In the genomic region with DNA sequence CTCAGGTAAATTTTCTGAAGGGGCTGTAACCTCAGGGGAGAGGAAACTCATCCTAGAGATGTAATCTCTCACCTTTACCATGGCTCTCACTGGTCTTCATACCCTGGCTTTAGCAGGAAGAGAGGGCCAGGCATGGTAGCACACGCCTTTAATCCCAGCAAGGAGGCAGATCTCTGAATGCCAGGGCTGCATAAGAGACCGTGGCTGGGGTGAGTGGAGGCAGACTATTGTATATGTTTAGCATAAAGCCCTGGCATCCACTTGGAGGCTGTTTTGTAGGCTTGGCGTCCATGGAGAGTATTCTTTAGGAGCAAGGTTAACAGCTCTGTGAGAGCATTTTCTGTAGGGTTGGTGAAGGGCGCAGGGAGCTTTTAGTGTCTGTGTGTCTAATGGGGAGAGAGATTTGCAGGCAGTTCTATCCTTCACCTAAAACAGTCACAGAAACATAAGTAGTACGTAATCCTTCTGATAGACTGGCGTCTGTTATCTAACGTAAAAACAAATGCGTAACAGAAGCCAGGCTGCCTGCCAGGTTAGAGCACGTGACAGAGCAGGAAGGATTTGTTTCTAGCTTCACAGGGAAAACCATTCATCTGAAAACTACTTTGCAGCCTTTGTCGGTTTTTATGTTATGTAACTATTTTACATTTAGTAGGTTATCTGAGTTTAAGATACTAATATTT, we compare ENCODE assay signal across 8 mouse cellular contexts. TPM values are rescaled to one million over a fixed set of nuclear protein-coding genes. Genes with fewer than 3 reads are reported as not detected.
DNase-seq lines count a peak whose midpoint lies in the region; ATAC-seq lines count a peak whose summit lies in the region.

No protein-coding gene starts in this region.

- no peaks in the 10 kb centered on the region for H3K4me1 ChIP-seq in kidney, embryonic 14.5 days (ENCODE audit: control insufficient read depth, insufficient read depth, low read length)
- peaks cover 15 to 24% of the 10 kb centered on the region in 2 experiments for H3K4me1 ChIP-seq in heart, embryonic 14.5 days (ENCODE audit: control insufficient read depth in 2 of 2, insufficient read depth in 2 of 2, low read length in 2 of 2)

- no peak for ATAC-seq in kidney, embryonic 14.5 days (ENCODE audit: low FRiP score, low TSS enrichment)
- peak; percentile 73 for ATAC-seq in heart, embryonic 14.5 days (ENCODE audit: insufficient number of reproducible peaks, insufficient read depth, low FRiP score, low read depth)
- ATAC-seq in monocyte, adult 5-6 weeks (replicated peaks; ENCODE audit: insufficient number of reproducible peaks, low FRiP score, low TSS enrichment, poor library complexity, severe bottlenecking), result no peak

- no peaks in the 10 kb centered on the region for H3K27me3 ChIP-seq in kidney, embryonic 14.5 days (ENCODE audit: control insufficient read depth, insufficient read depth, low read length)
- H3K27me3 ChIP-seq in heart, embryonic 14.5 days (ENCODE audit: control insufficient read depth, insufficient read depth, low read length), result no peaks in the 10 kb centered on the region

- H3K9me3 ChIP-seq in kidney, embryonic 14.5 days (ENCODE audit: control insufficient read depth, low read length), result no peaks in the 10 kb centered on the region
- no peaks in the 10 kb centered on the region for H3K9me3 ChIP-seq in heart, embryonic 14.5 days (ENCODE audit: control insufficient read depth, low read length)

- peak; percentile 81 for DNase-seq in kidney, adult 18-20 months
- DNase-seq in cerebellum, adult 8-10 months, result peak; percentile 44
- DNase-seq in layer of hippocampus, adult 9-11 months, result peak; percentile 84
- peak; percentile 54 for DNase-seq in ovary, postnatal 36 days (ENCODE audit: low spot score)
- no peak for DNase-seq in gastrocnemius, postnatal 36 days

- H3K27ac ChIP-seq in kidney, embryonic 14.5 days (ENCODE audit: low read depth, low read length), result no peak overlapping the region
- H3K27ac ChIP-seq in heart, embryonic 14.5 days (replicated peaks in 1 of 2; ENCODE audit: control insufficient read depth in 1 of 2, insufficient read depth in 1 of 2, low read depth in 2 of 2, low read length in 2 of 2), result peak overlapping the region; percentile 85 to 88

- no peak overlapping the region for H3K9ac ChIP-seq in kidney, embryonic 14.5 days (ENCODE audit: low read depth, low read length)
- peak overlapping the region; percentile 59 for H3K9ac ChIP-seq in heart, embryonic 14.5 days (ENCODE audit: low read length)

- peaks cover 7% of the 10 kb centered on the region; the same call in 1 of the 2 replicates for H3K36me3 ChIP-seq in kidney, embryonic 14.5 days (ENCODE audit: control insufficient read depth, insufficient read depth, low read length)
- peaks cover 8% of the 10 kb centered on the region; the same call in 1 of the 2 replicates for H3K36me3 ChIP-seq in heart, embryonic 14.5 days (ENCODE audit: control insufficient read depth, insufficient read depth, low read length)

- intact Hi-C loops in gastrocnemius, postnatal 36 days (cut with DNase I), result no loop called here

- no peak overlapping the region for H3K4me3 ChIP-seq in kidney, embryonic 14.5 days (ENCODE audit: low read length)
- no peak overlapping the region for H3K4me3 ChIP-seq in heart, embryonic 14.5 days (ENCODE audit: control insufficient read depth in 1 of 2, insufficient read depth in 1 of 2, low read depth in 1 of 2, low read length in 2 of 2)

- H3K4me2 ChIP-seq in kidney, embryonic 14.5 days (replicated peaks; ENCODE audit: low read depth, low read length), result no peak overlapping the region
- peak overlapping the region; percentile 50 for H3K4me2 ChIP-seq in heart, embryonic 14.5 days (ENCODE audit: low read length)

- WGBS in kidney, embryonic 14.5 days, result 66% methylated on average over 10 of the region's 10 CpGs
- 14% methylated on average over 10 of the region's 10 CpGs for WGBS in heart, embryonic 14.5 days

RNA-seq across cellular contexts. Expression of a gene that starts 40.3 kb away (rescaled TPM):
- 18.6 and 18.7 TPM in 2 replicates for polyA plus RNA-seq in kidney, embryonic 14.5 days (2014; fragmentation: Nextera tagmentation; extraction: Ambion mirVana)
- 12.9 and 13.7 TPM in 2 replicates for polyA plus RNA-seq in heart, embryonic 14.5 days (2014; fragmentation: Nextera tagmentation; extraction: Ambion mirVana)
- total RNA-seq in monocyte, adult 5-6 weeks (2017), result 1.3 to 3.3 TPM in 2 of 3 replicates, not detected in the other
- total RNA-seq in gastrocnemius, postnatal 36 days (2021), result 1 to 10 TPM; 2.3 to 4.1 TPM

Comparison
In these comparisons a context has a peak if more than half of its experiments do, and no peak if none do; other contexts are left out.
1. DNase-seq: peak in kidney, adult 18-20 months (single experiment), cerebellum, adult 8-10 months (single experiment), layer of hippocampus, adult 9-11 months (single experiment) and ovary, postnatal 36 days (single experiment); none in gastrocnemius, postnatal 36 days (0 of 2).